Comparison of ENCODE assay signal across 9 mouse cellular contexts in the genomic region with DNA sequence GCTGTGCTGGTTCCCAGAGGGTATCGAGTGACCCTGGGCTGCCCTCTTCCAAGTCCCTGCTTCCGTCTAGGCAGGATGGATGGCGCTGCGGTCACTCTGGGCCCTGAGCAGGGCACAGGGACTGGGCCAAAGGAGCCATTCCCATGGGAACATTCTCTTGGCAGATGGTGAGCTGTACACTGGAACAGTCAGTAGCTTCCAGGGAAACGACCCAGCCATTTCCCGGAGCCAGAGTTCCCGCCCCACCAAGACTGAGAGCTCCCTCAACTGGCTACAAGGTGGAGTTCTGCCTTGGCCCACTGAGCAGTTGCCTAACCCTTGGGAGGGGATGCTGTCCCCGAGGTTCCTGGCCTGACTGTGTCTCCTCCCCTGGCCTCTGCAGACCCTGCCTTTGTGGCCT. TPM values are rescaled to one million over a fixed set of nuclear protein-coding genes. Genes with fewer than 3 reads are reported as not detected.
DNase-seq lines count a peak whose midpoint lies in the region; ATAC-seq and TF ChIP-seq lines count a peak whose summit lies in the region.
"Had no signal": no experiment of that assay in that cellular context is flagged by ENCODE, and none has a peak within 500 bp of the region (broad histone marks: within the 10 kb centered on the region; RNA-seq: fewer than 3 reads in every experiment).

No protein-coding gene starts in this region.

- no peaks in the 10 kb centered on the region for H3K9me3 ChIP-seq in liver, embryonic 14.5 days (ENCODE audit: control insufficient read depth, low read length)
- H3K9me3 ChIP-seq: neural tube, embryonic 12.5 days had no signal

- H3K4me2 ChIP-seq in liver, embryonic 14.5 days (ENCODE audit: low read depth) = no peak overlapping the region
- H3K4me2 ChIP-seq: neural tube, embryonic 12.5 days had no signal

- peaks cover 5 to 15% of the 10 kb centered on the region in 2 experiments for H3K4me1 ChIP-seq in liver, embryonic 14.5 days (replicated peaks; ENCODE audit: control insufficient read depth in 2 of 2, insufficient read depth in 2 of 2, low read length in 1 of 2)

- intact Hi-C loops in left cerebral cortex, postnatal 14 days (cut with DNase I) = no loop called here
- intact Hi-C loops in left cerebral cortex, postnatal 36 days (cut with DNase I) = loop anchor here (5.0 kb wide), 1 partner anchor 59 kb away; no protein-coding TSS in a partner anchor

- TF ChIP-seq CTCF in liver, embryonic 14.5 days (IDR thresholded peaks at IDR 0.05; ENCODE audit: low read depth) = 0 out of 2 replicates have a peak, but pooled peaks have one; percentile 6

- ATAC-seq in liver, embryonic 14.5 days (ENCODE audit: insufficient read depth) = no peak

- no peak overlapping the region for H3K9ac ChIP-seq in liver, embryonic 14.5 days (replicated peaks)
- H3K9ac ChIP-seq: neural tube, embryonic 12.5 days had no signal

- no peak for TF ChIP-seq EP300 in liver, embryonic 14.5 days (IDR thresholded peaks at IDR 0.05; ENCODE audit: low read depth)

- no peaks in the 10 kb centered on the region for H3K27me3 ChIP-seq in liver, embryonic 14.5 days (ENCODE audit: control insufficient read depth, insufficient read depth, low read length)
- H3K27me3 ChIP-seq: neural tube, embryonic 12.5 days had no signal

- H3K4me3 ChIP-seq in liver, embryonic 14.5 days (ENCODE audit: insufficient read depth in 1 of 2, low read depth in 2 of 2, low read length in 2 of 2) = no peak overlapping the region
- H3K4me3 ChIP-seq: neural tube, embryonic 12.5 days had no signal

- WGBS in liver, embryonic 14.5 days (ENCODE audit: insufficient replicate concordance) = 87% methylated on average over 8 of the region's 8 CpGs

- H3K27ac ChIP-seq in liver, embryonic 14.5 days = no peak overlapping the region
- H3K27ac ChIP-seq: neural tube, embryonic 12.5 days had no signal

- DNase-seq in adrenal gland, adult 2 months = peak; percentile 70
- no peak for DNase-seq in adrenal gland, adult 18-20 months (ENCODE audit: low spot score in 2 of 2)
- peak; percentile 43 to 56 for DNase-seq in left cerebral cortex, postnatal 14 days (ENCODE audit: low spot score in 2 of 2)
- no peak for DNase-seq in left cerebral cortex, postnatal 36 days (ENCODE audit: low spot score in 2 of 2)
- DNase-seq in heart, adult 9 months (ENCODE audit: low spot score in 2 of 2) = peak; percentile 80 to 81
- no peak for DNase-seq in liver, embryonic 14.5 days (ENCODE audit: low read depth in 3 of 3, low spot score in 3 of 3)
- no peak for DNase-seq in embryo, embryonic 10 days (ENCODE audit: low spot score)
- no peak for DNase-seq in ovary, postnatal 14 days (ENCODE audit: low spot score)

- peaks cover 91% of the 10 kb centered on the region for H3K36me3 ChIP-seq in liver, embryonic 14.5 days (replicated peaks; ENCODE audit: control insufficient read depth, insufficient read depth, low read depth)

RNA-seq across cellular contexts. Expression of a gene that starts 16.0 kb away (rescaled TPM):
- 10 to 100 TPM; 66.7 to 75.3 TPM for total RNA-seq in adrenal gland, adult 2 months (2021)
- polyA plus RNA-seq in adrenal gland, adult 2 months (2012; rRNA removed) = 110 and 126 TPM in 2 replicates
- 10 to 100 TPM; 53.9 to 64.2 TPM for total RNA-seq in adrenal gland, adult 18-20 months (2021)
- 10 to 100 TPM; 18.7 to 22.0 TPM for total RNA-seq in left cerebral cortex, postnatal 14 days (2021)
- total RNA-seq in left cerebral cortex, postnatal 36 days (2021) = 10 to 100 TPM; 21.7 to 21.8 TPM
- polyA plus RNA-seq in liver, embryonic 14.5 days (2012; rRNA removed) = 43.1 and 45.9 TPM in 2 replicates
- 90.6 and 94.2 TPM in 2 replicates for polyA plus RNA-seq in liver, embryonic 14.5 days (2014; fragmentation: Nextera tagmentation; extraction: Ambion mirVana)

RNA-seq across cellular contexts. Expression of a gene that starts 16.1 kb away (rescaled TPM):
- total RNA-seq in adrenal gland, adult 2 months (2021) = 1 to 10 TPM; 3.6 to 4.6 TPM
- polyA plus RNA-seq in adrenal gland, adult 2 months (2012; rRNA removed) = 2.6 and 2.9 TPM in 2 replicates
- 1 to 10 TPM; 3.8 to 4.1 TPM for total RNA-seq in adrenal gland, adult 18-20 months (2021)
- total RNA-seq in left cerebral cortex, postnatal 14 days (2021) = 1 to 10 TPM; 6.6 to 6.7 TPM
- total RNA-seq in left cerebral cortex, postnatal 36 days (2021) = 1 to 10 TPM; 6.0 to 6.6 TPM
- 1.3 TPM in 2 replicates for polyA plus RNA-seq in liver, embryonic 14.5 days (2012; rRNA removed)
- polyA plus RNA-seq in liver, embryonic 14.5 days (2014; fragmentation: Nextera tagmentation; extraction: Ambion mirVana) = 1.1 and 1.2 TPM in 2 replicates

RNA-seq across cellular contexts. Expression of a gene that starts 29.6 kb away (rescaled TPM):
- total RNA-seq in adrenal gland, adult 2 months (2021) = 1 to 10 TPM in 1 of 2 experiments, under 1 TPM in 1; 0.89 to 1.2 TPM
- 0.66 TPM in 2 replicates for polyA plus RNA-seq in adrenal gland, adult 2 months (2012; rRNA removed)
- 1 to 10 TPM; 1.2 to 1.7 TPM for total RNA-seq in adrenal gland, adult 18-20 months (2021)
- total RNA-seq in left cerebral cortex, postnatal 14 days (2021) = 1 to 10 TPM in 1 of 2 experiments, under 1 TPM in 1; 0.95 to 1.2 TPM
- 1 to 10 TPM; 1.7 to 1.8 TPM for total RNA-seq in left cerebral cortex, postnatal 36 days (2021)
- 0.11 and 0.23 TPM in 2 replicates for polyA plus RNA-seq in liver, embryonic 14.5 days (2012; rRNA removed)
- 0.18 and 0.20 TPM in 2 replicates for polyA plus RNA-seq in liver, embryonic 14.5 days (2014; fragmentation: Nextera tagmentation; extraction: Ambion mirVana)

RNA-seq across cellular contexts. Expression of a gene that starts 29.9 kb away (rescaled TPM):
- total RNA-seq in adrenal gland, adult 2 months (2021) = 10 to 100 TPM; 57.7 to 66.4 TPM
- 55.1 and 65.8 TPM in 2 replicates for polyA plus RNA-seq in adrenal gland, adult 2 months (2012; rRNA removed)
- total RNA-seq in adrenal gland, adult 18-20 months (2021) = 10 to 100 TPM; 62.7 to 75.9 TPM
- 10 to 100 TPM; 20.0 to 20.7 TPM for total RNA-seq in left cerebral cortex, postnatal 14 days (2021)
- total RNA-seq in left cerebral cortex, postnatal 36 days (2021) = 10 to 100 TPM; 16.9 to 19.1 TPM
- 6.1 and 6.4 TPM in 2 replicates for polyA plus RNA-seq in liver, embryonic 14.5 days (2012; rRNA removed)
- polyA plus RNA-seq in liver, embryonic 14.5 days (2014; fragmentation: Nextera tagmentation; extraction: Ambion mirVana) = 8.5 and 9.9 TPM in 2 replicates

RNA-seq across cellular contexts. Expression of a gene that starts 44.4 kb away (rescaled TPM):
- 10 to 100 TPM; 35.7 to 50.1 TPM for total RNA-seq in adrenal gland, adult 2 months (2021)
- 38.7 and 45.6 TPM in 2 replicates for polyA plus RNA-seq in adrenal gland, adult 2 months (2012; rRNA removed)
- total RNA-seq in adrenal gland, adult 18-20 months (2021) = 10 to 100 TPM; 40.7 to 41.4 TPM
- total RNA-seq in left cerebral cortex, postnatal 14 days (2021) = 10 to 100 TPM; 39.9 to 42.4 TPM
- 10 to 100 TPM; 44.8 to 45.9 TPM for total RNA-seq in left cerebral cortex, postnatal 36 days (2021)
- 14.2 and 21.4 TPM in 2 replicates for polyA plus RNA-seq in liver, embryonic 14.5 days (2012; rRNA removed)
- 26.7 and 28.3 TPM in 2 replicates for polyA plus RNA-seq in liver, embryonic 14.5 days (2014; fragmentation: Nextera tagmentation; extraction: Ambion mirVana)

Comparison
In these comparisons a context has a peak if more than half of its experiments do, and no peak if none do; other contexts are left out.
1. DNase-seq: peak in adrenal gland, adult 2 months (single experiment), left cerebral cortex, postnatal 14 days (2 of 2) and heart, adult 9 months (2 of 2); none in adrenal gland, adult 18-20 months (0 of 2), left cerebral cortex, postnatal 36 days (0 of 2), liver, embryonic 14.5 days (0 of 3), embryo, embryonic 10 days (single experiment) and ovary, postnatal 14 days (single experiment).